Mouse (Mus musculus) lung, embryonic 15.5 days (tissue): ENCODE data around the gene Gramd1b. TPM values are rescaled to one million over a fixed set of nuclear protein-coding genes. Genes with fewer than 3 reads are reported as not detected.
A peak's percentile ranks its signal among the peaks of the same experiment; 100 is the strongest.

Experiments
- ATAC-seq: fragments of 200-750 bp; cut with Nextera tagmentation; 2 replicates; pipeline ENCODE4 v1.8.0; 2017; ENCODE audit warnings: moderate number of reproducible peaks, borderline replicate concordance; ENCODE audit not compliant: low FRiP score, low TSS enrichment; ENCODE audit errors: extremely low read depth
- H3K27ac ChIP-seq: fragments of 300-500 bp; sonication (generic); 2 replicates; pipeline ENCODE4 v1.5.1; 2015; ENCODE audit warnings: moderate library complexity, mild to moderate bottlenecking, inconsistent platforms
- H3K27me3 ChIP-seq: fragments of 300-500 bp; sonication (generic); 2 replicates; pipeline ENCODE4 v1.6.1; 2015; ENCODE audit warnings: inconsistent platforms
- H3K36me3 ChIP-seq: fragments of 300-500 bp; sonication (generic); 2 replicates; pipeline ENCODE4 v1.6.1; 2015; ENCODE audit warnings: inconsistent platforms
- H3K4me1 ChIP-seq: fragments of 300-500 bp; sonication (generic); 2 replicates; pipeline ENCODE4 v1.6.1; 2015; ENCODE audit warnings: inconsistent platforms
- H3K4me2 ChIP-seq: fragments of 300-500 bp; sonication (generic); 2 replicates; pipeline ENCODE4 v1.6.1; 2015; ENCODE audit warnings: inconsistent platforms, mild to moderate bottlenecking, moderate library complexity
- H3K4me3 ChIP-seq: fragments of 300-500 bp; sonication (generic); 2 replicates; pipeline ENCODE4 v1.5.1; 2015; ENCODE audit warnings: mild to moderate bottlenecking, inconsistent platforms
- H3K9ac ChIP-seq: fragments of 300-500 bp; sonication (generic); 2 replicates; pipeline ENCODE4 v1.6.1; 2015; ENCODE audit warnings: inconsistent platforms
- H3K9me3 ChIP-seq: fragments of 300-500 bp; sonication (generic); 2 replicates; pipeline ENCODE4 v1.6.1; 2016; ENCODE audit warnings: inconsistent platforms
- WGBS: fragments of 180-500 bp; shearing (Covaris S2); methylation state at CpG from one replicate; pipeline ENCODE4 v1.1.7; 2015; 5-methylcytosine and 5-hydroxymethylcytosine counted together
- polyA plus RNA-seq: library from polyadenylated mRNA; unstranded; fragments of >200 nt; fragmentation: Nextera tagmentation; extraction: Ambion mirVana; gene quantifications from 2 replicates; pipeline ENCODE4 v1.2.1, GENCODE M21; 2015

Gene Gramd1b
- polyA plus RNA-seq, 1 experiment from 2014 or later: 5.5 TPM

- no peak overlapping the region for H3K4me3 ChIP-seq
- no peaks in the 10 kb centered on the region for H3K9me3 ChIP-seq
- peak overlapping the region; percentile 25 for H3K4me2 ChIP-seq
- 65% methylated on average over 6 of the region's 6 CpGs for WGBS
- no peak overlapping the region for H3K9ac ChIP-seq
- no peak overlapping the region for H3K27ac ChIP-seq
- H3K4me1 ChIP-seq: peaks cover 35% of the 10 kb centered on the region
- H3K36me3 ChIP-seq: no peaks in the 10 kb centered on the region
- ATAC-seq: no peak
- no peaks in the 10 kb centered on the region for H3K27me3 ChIP-seq
These were observed 207.4 kb downstream of the Gramd1b start for GRCm38 (mm10) chr9:40323773-40324172.

- no peaks in the 10 kb centered on the region for H3K9me3 ChIP-seq
- no peaks in the 10 kb centered on the region for H3K27me3 ChIP-seq
- no peak overlapping the region for H3K27ac ChIP-seq
- peak; percentile 12; the same call in 1 of the 2 replicates for ATAC-seq
- H3K4me2 ChIP-seq: peak overlapping the region; percentile 25
- no peaks in the 10 kb centered on the region for H3K36me3 ChIP-seq
- WGBS: 57% methylated on average over 5 of the region's 5 CpGs
- H3K4me3 ChIP-seq: no peak overlapping the region
- H3K4me1 ChIP-seq: peaks cover 35% of the 10 kb centered on the region
- H3K9ac ChIP-seq: no peak overlapping the region
These were observed 208.0 kb downstream of the Gramd1b start for GRCm38 (mm10) chr9:40323171-40323570.

GRCm38 (mm10) chr9:40322372-40322771, 208.8 kb downstream of the Gramd1b start:
- H3K36me3 ChIP-seq: no peaks in the 10 kb centered on the region
- no peak overlapping the region for H3K9ac ChIP-seq
- H3K9me3 ChIP-seq: no peaks in the 10 kb centered on the region
- H3K4me2 ChIP-seq: no peak overlapping the region
- ATAC-seq: no peak
- H3K27ac ChIP-seq: no peak overlapping the region
- WGBS: 88% methylated on average over 3 of the region's 3 CpGs
- H3K4me3 ChIP-seq: no peak overlapping the region
- no peaks in the 10 kb centered on the region for H3K27me3 ChIP-seq
- peaks cover 35% of the 10 kb centered on the region for H3K4me1 ChIP-seq

DNA sequence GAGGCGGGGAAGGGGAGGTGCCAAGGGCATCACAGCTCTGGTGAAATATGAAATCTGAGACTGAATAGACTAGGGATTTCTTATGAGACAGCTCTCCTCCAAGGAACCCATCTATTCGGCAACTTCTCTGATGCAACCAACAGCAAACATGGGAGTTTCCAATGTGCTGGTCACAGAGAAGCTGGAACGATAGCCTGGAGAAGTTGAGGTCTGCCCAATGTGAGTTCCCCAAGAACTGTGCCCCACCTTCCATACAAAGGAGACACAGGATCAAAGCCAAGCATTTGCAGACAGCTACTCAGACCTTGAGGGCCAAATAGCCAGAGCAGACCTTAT, 209.5 kb downstream of the Gramd1b start:
- Histone ChIP-seq H3K9ac (no peak overlapping the region), H3K4me2 (peak overlapping the region; percentile 33; the same call in 1 of the 2 replicates), H3K4me3 (no peak overlapping the region), H3K27me3 (no peaks in the 10 kb centered on the region), H3K27ac (peak overlapping the region; percentile 81), H3K4me1 (peaks cover 35% of the 10 kb centered on the region), H3K9me3 (no peaks in the 10 kb centered on the region), H3K36me3 (no peaks in the 10 kb centered on the region)
- WGBS: 38% methylated on average over 3 of the region's 3 CpGs
- no peak for ATAC-seq

DNA sequence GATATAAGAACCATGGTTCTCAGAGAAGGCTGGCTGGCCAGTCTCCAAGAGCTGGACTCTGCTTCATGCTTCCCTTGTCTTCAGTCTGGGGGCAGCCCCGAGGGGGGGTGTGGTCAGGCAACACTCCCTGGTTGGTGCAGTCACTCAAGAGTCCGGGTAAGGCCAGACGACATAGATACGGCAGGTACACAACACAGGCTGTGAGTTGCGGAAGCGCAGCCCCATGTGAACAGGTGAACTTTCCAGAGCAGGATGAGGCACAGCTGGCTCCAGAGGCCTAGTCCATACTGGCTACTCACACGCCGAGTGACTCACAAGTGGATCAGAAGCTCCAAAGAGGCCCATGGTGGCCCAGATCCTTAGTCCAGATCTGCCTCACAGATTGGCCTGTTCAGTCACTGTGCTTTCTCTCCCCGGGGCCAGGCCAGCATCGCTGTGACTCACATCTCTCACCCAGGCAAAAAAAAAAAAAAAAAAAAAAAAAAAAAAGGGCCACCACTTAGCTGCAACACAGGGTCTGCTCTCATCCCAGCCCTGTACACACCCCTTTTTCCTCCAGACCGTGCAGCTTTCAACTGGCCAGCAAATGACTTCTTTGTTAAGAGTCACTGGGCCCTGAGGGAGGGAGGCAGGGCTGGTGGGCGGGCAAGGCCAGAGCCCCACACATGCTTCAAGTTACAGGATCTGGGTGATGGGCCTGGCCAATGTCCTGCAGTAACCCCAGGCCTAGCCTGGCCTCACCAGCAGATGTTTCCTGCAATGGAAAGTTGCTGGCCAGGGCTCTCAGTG, 210.1 kb downstream of the Gramd1b start:
- ATAC-seq: peak; percentile 90
- Histone ChIP-seq H3K9me3 (no peaks in the 10 kb centered on the region), H3K27ac (peak overlapping the region; percentile 81), H3K36me3 (no peaks in the 10 kb centered on the region), H3K4me1 (peaks cover 35% of the 10 kb centered on the region), H3K27me3 (no peaks in the 10 kb centered on the region), H3K4me2 (peak overlapping the region; percentile 33), H3K4me3 (no peak overlapping the region), H3K9ac (no peak overlapping the region)
- WGBS: 46% methylated on average over 12 of the region's 12 CpGs

GRCm38 (mm10) chr9:40320405-40320804, 210.8 kb downstream of the Gramd1b start:
- Histone ChIP-seq H3K36me3 (no peaks in the 10 kb centered on the region), H3K27me3 (no peaks in the 10 kb centered on the region), H3K9me3 (no peaks in the 10 kb centered on the region), H3K4me3 (no peak overlapping the region), H3K9ac (no peak overlapping the region), H3K4me2 (peak overlapping the region; percentile 33), H3K4me1 (peaks cover 35% of the 10 kb centered on the region), H3K27ac (peak overlapping the region; percentile 81)
- no peak for ATAC-seq
- WGBS: 77% methylated on average over 8 of the region's 8 CpGs

DNA sequence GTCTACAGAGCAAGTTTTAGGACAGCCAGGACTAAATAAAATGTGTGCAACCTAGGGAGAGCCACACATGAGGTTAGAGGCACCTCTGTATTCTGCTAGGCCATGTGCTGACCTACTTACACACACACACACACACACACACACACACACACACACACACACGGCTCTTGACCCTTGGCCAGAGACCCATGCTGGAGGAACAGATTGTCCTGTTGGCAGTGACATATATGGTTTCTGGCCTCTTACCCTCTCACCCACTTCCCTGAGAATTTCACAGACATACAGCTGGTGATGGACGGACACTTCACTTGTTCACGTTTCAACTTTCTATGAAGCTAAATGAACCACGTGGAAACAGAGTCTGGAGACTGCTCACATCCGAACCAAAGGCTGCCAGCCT, 212.4 kb downstream of the Gramd1b start:
- H3K4me2 ChIP-seq: no peak overlapping the region
- no peaks in the 10 kb centered on the region for H3K36me3 ChIP-seq
- H3K9me3 ChIP-seq: no peaks in the 10 kb centered on the region
- no peaks in the 10 kb centered on the region for H3K27me3 ChIP-seq
- 82% methylated on average over 5 of the region's 5 CpGs for WGBS
- H3K4me3 ChIP-seq: no peak overlapping the region
- no peak for ATAC-seq
- H3K27ac ChIP-seq: no peak overlapping the region
- H3K4me1 ChIP-seq: peaks cover 34% of the 10 kb centered on the region
- H3K9ac ChIP-seq: no peak overlapping the region

DNA sequence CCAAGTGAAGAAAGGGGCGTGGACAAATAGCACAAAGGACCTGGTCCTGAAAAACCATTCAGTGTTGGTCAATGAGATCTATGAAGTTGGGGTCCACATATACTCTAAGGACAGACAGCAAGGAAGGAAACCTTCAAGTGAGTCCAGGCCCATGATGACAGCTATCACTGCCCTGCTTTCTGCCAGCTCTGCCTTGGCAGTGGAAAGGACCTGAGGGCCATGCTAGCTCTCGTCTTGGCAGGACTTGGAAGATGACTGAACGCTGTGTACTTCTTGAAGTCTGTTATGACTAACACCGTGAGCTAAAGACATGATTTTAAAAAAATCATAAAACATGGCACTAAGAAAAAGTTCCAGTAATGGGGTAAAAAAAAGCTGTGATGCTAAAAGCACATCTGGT, 213.4 kb downstream of the Gramd1b start:
- peaks cover 25% of the 10 kb centered on the region for H3K4me1 ChIP-seq
- H3K4me3 ChIP-seq: no peak overlapping the region
- 84% methylated on average over 4 of the region's 4 CpGs for WGBS
- H3K27me3 ChIP-seq: no peaks in the 10 kb centered on the region
- no peaks in the 10 kb centered on the region for H3K9me3 ChIP-seq
- no peak for ATAC-seq
- H3K36me3 ChIP-seq: no peaks in the 10 kb centered on the region
- no peak overlapping the region for H3K9ac ChIP-seq
- H3K27ac ChIP-seq: no peak overlapping the region
- H3K4me2 ChIP-seq: no peak overlapping the region

- WGBS: 78% methylated on average over 9 of the region's 9 CpGs
- Histone ChIP-seq H3K27ac (no peak overlapping the region), H3K9ac (no peak overlapping the region), H3K36me3 (no peaks in the 10 kb centered on the region), H3K4me1 (peaks cover 20% of the 10 kb centered on the region), H3K27me3 (no peaks in the 10 kb centered on the region), H3K4me2 (no peak overlapping the region), H3K9me3 (no peaks in the 10 kb centered on the region), H3K4me3 (no peak overlapping the region)
- no peak for ATAC-seq
These were observed 214.1 kb downstream of the Gramd1b start for GRCm38 (mm10) chr9:40316865-40317660.

GRCm38 (mm10) chr9:40311813-40312212, 219.4 kb downstream of the Gramd1b start:
- ATAC-seq: no peak

DNA sequence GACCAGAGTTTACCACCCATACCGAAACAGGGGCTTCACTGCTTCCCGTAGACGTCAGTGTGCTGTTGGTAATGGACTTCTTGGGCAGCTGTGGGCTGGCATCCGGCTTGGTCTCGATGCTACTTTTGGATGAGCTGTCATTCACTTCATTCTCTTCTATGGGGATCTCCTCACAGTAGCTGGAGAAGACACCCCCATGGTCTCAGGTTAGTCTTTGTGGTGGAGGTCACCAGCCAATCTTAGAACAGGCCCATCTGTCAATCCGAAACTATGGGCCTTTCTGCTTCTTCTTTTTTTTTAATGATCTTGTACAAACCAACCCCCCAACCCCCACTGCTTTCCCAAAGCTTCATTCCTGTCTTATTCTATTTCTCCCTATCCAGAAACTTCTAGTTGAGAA, 221.3 kb downstream of the Gramd1b start:
- H3K27ac ChIP-seq: no peak overlapping the region
- no peak for ATAC-seq
- WGBS: 92% methylated on average over 6 of the region's 6 CpGs
- no peak overlapping the region for H3K4me2 ChIP-seq
- 0 out of 2 replicates have a peak, but pooled peaks cover 3% of the 10 kb centered on the region for H3K36me3 ChIP-seq
- H3K4me3 ChIP-seq: no peak overlapping the region
- no peaks in the 10 kb centered on the region for H3K27me3 ChIP-seq
- H3K9ac ChIP-seq: no peak overlapping the region
- H3K4me1 ChIP-seq: no peaks in the 10 kb centered on the region
- H3K9me3 ChIP-seq: no peaks in the 10 kb centered on the region

More at GRCm38 (mm10) chr9:40311813-40312212, 219.4 kb downstream of the Gramd1b start:
- H3K9me3 ChIP-seq: no peaks in the 10 kb centered on the region
- H3K27ac ChIP-seq: no peak overlapping the region
- H3K4me1 ChIP-seq: no peaks in the 10 kb centered on the region
- H3K4me3 ChIP-seq: no peak overlapping the region
- no peaks in the 10 kb centered on the region for H3K27me3 ChIP-seq
- no peak overlapping the region for H3K4me2 ChIP-seq
- no peak overlapping the region for H3K9ac ChIP-seq
- 0 out of 2 replicates have a peak, but pooled peaks cover 3% of the 10 kb centered on the region for H3K36me3 ChIP-seq
- WGBS: 63% methylated on average over 9 of the region's 9 CpGs

- Histone ChIP-seq H3K27ac (no peak overlapping the region), H3K4me2 (no peak overlapping the region), H3K27me3 (no peaks in the 10 kb centered on the region), H3K4me1 (no peaks in the 10 kb centered on the region), H3K9me3 (no peaks in the 10 kb centered on the region), H3K9ac (no peak overlapping the region), H3K36me3 (0 out of 2 replicates have a peak, but pooled peaks cover 3% of the 10 kb centered on the region), H3K4me3 (no peak overlapping the region)
- WGBS: 88% methylated on average over 3 of the region's 3 CpGs
- no peak for ATAC-seq
These were observed 223.9 kb downstream of the Gramd1b start for GRCm38 (mm10) chr9:40307311-40307710.
